Mouse (Mus musculus): ENCODE data around the gene Desi1.

- TF ChIP-seq EP300 (IDR thresholded peaks at IDR 0.05) = no peak
- TF ChIP-seq CTCF (IDR thresholded peaks at IDR 0.05) = no peak
Measured at GRCm38 (mm10) chr15:82052544-82052943, 18.9 kb upstream of the Desi1 start.
